Mouse (Mus musculus) heart, adult 2 months (tissue): ENCODE data around the gene Gm20388.

Experiments
- CTCF ChIP-seq: fragments of 200-600 bp; IDR thresholded peaks from 2 replicates; pipeline ENCODE4 v1.8.1; 2022; ENCODE audit warnings: antibody characterized with exemption, mild to moderate bottlenecking, moderate library complexity
- EP300 ChIP-seq: fragments of 200-500 bp; IDR thresholded peaks from 2 replicates; pipeline ENCODE4 v1.6.1; 2011; ENCODE audit warnings: low read depth, low read length, control low read depth; ENCODE audit not compliant: insufficient read depth
- POLR2A ChIP-seq: fragments of 200-500 bp; IDR thresholded peaks from 2 replicates; pipeline ENCODE4 v1.6.1; 2011; ENCODE audit warnings: mild to moderate bottlenecking, low read depth, low read length, control low read depth; ENCODE audit not compliant: insufficient read depth

GRCm38 (mm10) chr8:120116600-120116999 lies 206.0 kb downstream of the Gm20388 start:
- TF ChIP-seq CTCF (no peak), EP300 (no peak), POLR2A (no peak)
